Mouse (Mus musculus): ENCODE measurements around the gene Kcnq1.
A peak's percentile ranks its signal among the peaks of the same experiment; 100 is the strongest.

Gene Kcnq1

DNA sequence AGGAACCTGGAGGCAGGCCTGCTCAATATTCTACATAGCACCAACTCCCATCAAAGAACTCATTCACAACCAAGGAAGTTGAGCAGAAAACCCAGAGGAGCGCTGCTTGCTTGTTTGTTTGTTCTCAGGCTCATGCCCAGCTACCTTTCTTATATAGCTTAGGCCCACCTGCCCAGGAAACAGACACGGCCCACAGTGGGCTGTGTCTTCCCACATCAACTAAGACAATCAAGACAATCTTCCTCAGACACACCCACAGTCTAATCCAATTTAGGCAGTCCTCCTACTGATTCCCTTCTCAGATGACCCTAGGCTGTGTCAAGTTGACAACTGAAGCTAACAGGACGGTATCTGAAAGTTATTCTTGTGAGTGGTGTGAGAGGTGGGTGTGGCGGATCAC lies at the start of gene Kcnq1:
Gene Kcnq1, plus strand, starts transcription at position 301 of the 400 bp plus-strand sequence.
- no peak for DNase-seq (ENCODE audit: low spot score in 2 of 2)

- DNase-seq (ENCODE audit: low spot score in 2 of 2), result no peak
Observed at GRCm38 (mm10) chr7:143057023-143057422, 49.1 kb upstream of the Kcnq1 start.

DNA sequence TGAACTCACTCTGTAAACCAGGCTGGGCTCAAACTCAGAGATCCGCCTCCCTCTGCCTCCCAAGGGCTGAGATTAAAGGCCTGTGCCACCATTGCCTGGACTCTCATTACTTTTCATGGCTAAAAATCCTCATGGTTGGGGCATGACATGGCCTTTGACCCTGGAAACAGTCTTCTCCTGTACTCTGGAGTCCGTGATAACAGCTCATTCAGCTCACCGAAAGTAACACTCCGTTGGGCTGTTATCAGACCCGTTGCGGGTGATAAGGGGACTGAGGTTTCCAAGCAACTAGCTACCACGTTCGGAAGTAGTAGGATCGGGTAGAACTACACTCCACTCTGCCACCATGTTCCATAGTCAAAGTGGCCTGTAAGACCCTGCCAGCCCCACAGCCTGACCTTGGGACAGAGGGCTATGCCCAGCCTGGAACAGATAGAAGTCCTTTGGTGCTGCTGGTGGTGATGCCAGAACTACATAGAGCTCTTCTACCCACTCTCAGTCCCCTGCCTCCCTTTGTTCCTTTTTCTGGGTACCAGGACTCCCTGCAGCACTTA lies 48.4 kb upstream of the Kcnq1 start:
- no peak for DNase-seq (ENCODE audit: low spot score in 2 of 2)

DNA sequence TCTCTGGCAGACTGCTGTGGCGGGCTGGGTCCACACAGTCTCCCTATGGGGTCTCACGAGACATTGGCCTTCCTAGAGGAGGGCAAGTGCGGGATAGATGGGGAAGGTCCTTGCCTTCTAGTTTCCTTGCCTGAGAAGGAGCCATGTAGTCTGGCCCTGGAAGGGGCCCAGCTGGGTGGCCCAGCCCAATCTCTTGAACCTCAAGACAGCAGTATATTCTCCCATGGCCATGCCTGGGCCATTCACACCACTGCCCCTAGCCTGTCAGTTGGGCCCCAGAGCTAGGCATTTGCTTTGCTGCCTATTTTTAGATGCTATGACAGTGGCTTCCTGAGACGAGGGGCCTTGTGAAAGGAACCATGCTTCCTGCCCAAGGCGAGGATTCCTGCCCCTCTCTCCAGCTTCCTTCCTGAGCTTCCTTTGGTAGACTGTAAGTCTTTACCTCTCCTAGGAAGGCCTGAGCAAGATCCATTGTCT lies 47.9 kb upstream of the Kcnq1 start:
- no peak for DNase-seq (ENCODE audit: low spot score in 2 of 2)

DNA sequence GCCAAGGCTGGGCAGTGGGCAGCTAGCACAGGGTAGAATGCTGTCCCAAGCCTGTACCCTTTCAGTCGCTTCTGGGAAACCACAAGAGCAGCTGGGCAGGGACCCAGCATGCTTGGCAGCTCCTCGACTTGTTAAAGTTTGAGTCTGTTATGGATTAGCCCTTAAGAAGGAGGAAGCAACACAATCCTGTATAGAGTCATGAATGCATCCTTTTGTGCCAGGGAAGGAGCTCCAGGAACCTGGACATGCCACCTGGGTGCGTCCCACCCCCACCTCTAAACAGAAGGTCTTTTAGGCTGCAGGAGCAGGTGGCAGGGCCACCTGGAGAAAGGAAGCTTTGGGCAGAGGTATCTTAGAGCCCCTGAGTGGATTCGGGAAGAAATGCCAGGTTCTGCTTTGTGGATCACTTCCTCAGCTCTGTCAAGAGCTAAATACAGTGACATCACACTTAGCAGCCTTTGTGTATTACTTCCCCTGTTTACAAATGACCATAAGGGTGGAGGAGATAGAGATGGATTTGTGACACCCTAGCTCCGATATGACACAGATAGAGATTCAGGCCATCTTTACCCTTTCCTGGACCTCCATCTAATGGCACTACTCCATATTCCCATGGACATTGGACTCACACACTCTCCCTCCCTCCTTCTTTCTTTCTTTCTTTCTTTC lies 46.8 kb upstream of the Kcnq1 start:
- DNase-seq (ENCODE audit: low spot score in 2 of 2), result no peak

DNA sequence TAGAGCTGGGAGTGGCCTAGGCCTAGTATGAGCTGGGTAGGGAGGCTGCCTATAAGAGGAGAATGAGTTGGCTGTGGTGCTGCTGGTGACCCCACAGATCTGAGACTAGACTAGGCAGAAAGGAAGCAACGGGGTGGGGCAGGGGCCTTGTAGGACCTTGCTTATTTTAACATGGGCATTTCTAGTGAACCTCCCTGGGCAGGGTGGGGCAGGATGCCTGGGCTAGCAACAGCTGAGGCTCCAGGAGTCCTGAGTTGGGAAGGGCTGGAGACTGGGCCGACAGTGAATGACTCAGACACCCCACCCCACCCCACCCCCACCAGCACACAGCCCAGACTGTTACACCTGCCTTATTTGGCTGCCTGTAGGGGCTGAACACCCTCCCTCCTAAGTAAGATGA lies 43.5 kb upstream of the Kcnq1 start:
- no peak for DNase-seq (ENCODE audit: low spot score in 2 of 2)

DNA sequence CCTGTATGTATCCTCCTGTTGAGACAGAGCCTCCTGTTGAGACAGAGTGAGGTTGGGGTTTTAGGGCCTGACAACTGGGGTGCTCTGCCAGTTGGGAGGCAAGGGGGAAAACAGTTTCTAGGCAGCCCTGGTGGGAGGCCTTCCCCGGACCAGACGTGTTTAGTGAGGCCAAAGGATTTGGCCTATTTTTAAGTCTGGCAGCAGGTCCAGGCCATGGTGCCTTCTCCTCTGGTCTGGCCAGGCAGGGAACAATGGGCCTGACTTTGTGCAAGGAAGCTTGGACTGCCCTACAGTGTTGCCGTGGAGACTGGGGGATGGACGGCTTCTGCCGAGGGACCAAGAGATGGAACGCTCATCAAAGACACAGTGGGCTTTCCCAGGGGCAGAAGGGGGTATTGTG lies 41.9 kb upstream of the Kcnq1 start:
- no peak for DNase-seq (ENCODE audit: low spot score in 2 of 2)

DNA sequence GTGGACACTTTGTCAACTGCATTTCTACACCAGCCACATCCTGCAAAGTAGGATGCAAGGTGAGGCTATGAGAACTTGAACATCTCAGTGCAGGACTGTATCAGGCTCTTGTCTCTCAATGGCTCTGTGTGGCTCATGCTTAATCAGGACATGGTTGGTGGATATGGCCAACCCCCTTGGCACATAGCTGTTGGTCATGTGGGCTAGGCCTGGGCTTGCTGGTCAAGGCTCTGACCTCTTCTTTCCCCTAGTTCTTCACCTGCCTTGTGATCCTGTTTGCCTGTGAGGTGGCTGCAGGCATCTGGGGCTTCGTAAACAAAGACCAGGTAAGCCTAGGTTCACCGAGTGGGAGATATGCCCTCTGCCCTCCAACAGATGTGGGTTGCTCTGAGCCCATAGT lies 40.5 kb upstream of the Kcnq1 start:
- DNase-seq (ENCODE audit: low spot score in 2 of 2), result no peak

DNA sequence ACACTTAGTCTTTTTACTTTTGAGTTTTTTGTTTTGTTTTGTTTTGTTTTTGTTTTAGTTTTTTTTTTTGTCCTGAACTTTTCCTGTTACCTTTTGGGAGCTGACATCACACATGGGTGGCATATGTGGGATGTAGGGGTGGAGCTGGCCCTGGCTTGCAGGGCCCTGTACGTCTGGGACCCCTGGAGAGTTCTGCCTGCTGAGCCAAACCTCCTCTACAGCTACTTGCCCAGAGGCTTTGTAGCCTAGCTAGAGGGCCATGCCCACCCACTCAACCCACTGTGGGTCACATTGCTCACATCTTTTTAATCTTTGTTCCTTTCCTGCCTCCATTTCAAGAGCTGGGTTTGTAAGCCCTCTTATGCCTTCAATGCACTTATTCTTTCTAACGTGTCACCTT lies 38.7 kb upstream of the Kcnq1 start:
- no peak for DNase-seq (ENCODE audit: low spot score in 2 of 2)

GRCm38 (mm10) chr7:143067897-143068296 lies 38.3 kb upstream of the Kcnq1 start:
- no peak for DNase-seq (ENCODE audit: low spot score in 2 of 2)

GRCm38 (mm10) chr7:143068316-143068881 lies 37.8 kb upstream of the Kcnq1 start:
- DNase-seq (ENCODE audit: low spot score in 2 of 2), result peak in 1 of 2 experiments; percentile 34

- peak; percentile 86 to 97 for DNase-seq (ENCODE audit: low spot score in 2 of 2)
Observed at GRCm38 (mm10) chr7:143068882-143069591, 37.1 kb upstream of the Kcnq1 start, which contains the start of gene Tssc4. Gene Tssc4, plus strand, starts transcription at chr7:143069249.

- no peak for DNase-seq (ENCODE audit: low spot score in 2 of 2)
Observed at GRCm38 (mm10) chr7:143069751-143070400, 36.3 kb upstream of the Kcnq1 start.

- DNase-seq (ENCODE audit: low spot score in 2 of 2), result no peak
Observed at GRCm38 (mm10) chr7:143070506-143071070, 35.6 kb upstream of the Kcnq1 start.

DNA sequence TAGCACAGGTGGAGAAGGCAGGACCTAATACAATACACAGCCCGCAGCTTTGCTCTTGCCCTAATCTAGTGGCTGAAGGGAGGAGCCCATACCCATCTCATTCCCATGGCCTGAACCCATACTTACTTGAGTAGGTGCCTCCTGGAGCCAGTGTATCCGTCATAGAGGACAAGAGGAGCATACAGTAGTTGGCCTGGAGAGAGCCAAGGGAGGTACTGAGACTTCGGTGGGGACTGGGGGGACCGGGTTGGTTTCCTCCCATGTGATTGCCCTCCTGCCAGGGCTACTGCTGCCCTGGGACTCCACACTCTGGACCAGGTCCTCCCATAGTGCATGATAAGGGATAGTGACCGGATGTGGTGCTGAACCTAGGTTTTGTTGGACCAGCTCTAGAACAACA lies 33.6 kb upstream of the Kcnq1 start:
- no peak for DNase-seq (ENCODE audit: low spot score in 2 of 2)

DNA sequence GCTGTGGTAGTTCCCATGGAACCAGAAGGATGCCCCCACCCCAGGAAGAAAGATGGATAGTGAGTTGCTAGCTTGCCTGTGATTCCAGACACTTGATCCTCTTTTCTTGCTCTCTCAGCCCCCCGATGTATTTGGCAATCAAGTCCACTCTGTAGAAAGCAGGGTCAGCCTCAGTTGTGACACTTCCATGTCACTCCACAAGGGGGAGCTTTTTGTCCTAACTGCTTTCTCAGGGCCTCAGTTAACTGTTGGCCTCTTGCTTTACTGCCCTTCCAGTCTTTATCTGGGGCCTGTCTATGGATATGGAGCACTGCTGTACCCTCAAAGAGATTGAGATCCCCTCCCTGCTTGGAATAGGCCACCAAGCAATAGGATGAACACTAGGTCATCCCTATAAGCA lies 33.1 kb upstream of the Kcnq1 start:
- DNase-seq (ENCODE audit: low spot score in 2 of 2), result no peak

- DNase-seq (ENCODE audit: low spot score in 2 of 2), result no peak
Observed at GRCm38 (mm10) chr7:143075394-143075793, 30.8 kb upstream of the Kcnq1 start.

- no peak for DNase-seq (ENCODE audit: low spot score in 2 of 2)
Observed at GRCm38 (mm10) chr7:143077351-143077750, 28.8 kb upstream of the Kcnq1 start.

- DNase-seq (ENCODE audit: low spot score in 2 of 2), result no peak
Observed at GRCm38 (mm10) chr7:143082024-143082423, 24.1 kb upstream of the Kcnq1 start.

- no peak for DNase-seq (ENCODE audit: low spot score in 2 of 2)
Observed at GRCm38 (mm10) chr7:143083708-143084107, 22.5 kb upstream of the Kcnq1 start.

- peak; percentile 47 to 51 for DNase-seq (ENCODE audit: low spot score in 2 of 2)
Observed at GRCm38 (mm10) chr7:143086366-143086765, 19.8 kb upstream of the Kcnq1 start.

All from urinary bladder, adult 18-20 months (tissue).